In the genomic region with DNA sequence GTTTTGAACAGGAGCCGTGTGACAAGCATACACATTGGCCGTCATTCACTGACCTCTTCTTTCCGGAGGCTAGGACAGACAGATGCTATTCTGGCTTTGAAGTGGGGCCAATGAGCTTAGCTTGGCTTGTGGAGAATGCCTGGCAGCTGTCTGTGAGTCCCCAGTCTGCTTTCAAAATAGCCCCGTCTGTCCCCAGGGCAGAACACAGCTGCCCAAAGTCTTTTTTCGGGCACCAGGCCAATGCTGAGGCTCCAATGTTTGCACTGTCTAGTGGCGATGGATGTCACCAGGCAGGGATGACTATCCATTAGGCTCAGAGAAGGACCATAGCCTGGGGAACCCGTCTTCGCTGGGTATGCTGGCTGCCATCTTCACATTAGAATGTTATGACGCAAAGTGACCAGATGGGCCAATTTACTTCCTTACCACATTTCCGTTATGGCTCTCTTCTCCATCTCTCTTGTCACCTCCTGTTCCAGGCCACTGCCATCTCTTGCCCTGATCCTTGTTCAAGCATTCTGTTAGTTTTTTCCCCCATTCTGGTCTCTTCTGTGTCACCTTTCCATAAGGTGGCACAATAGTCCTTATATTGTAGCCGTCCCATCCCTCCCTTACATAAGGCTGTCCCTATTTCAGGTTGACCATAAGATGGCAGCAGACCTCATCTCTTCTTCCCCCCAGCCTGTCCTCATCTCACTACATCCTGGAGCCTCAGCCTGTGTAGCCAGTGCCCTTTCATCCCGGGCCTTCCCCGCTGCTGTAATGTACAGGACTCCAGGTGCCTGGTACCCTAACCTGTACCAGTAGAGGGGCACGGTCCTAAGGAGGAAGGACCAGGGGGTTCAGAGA, we compare ENCODE assay signal across 8 mouse cellular contexts. TPM values are rescaled to one million over a fixed set of nuclear protein-coding genes. Genes with fewer than 3 reads are reported as not detected.
DNase-seq lines count a peak whose midpoint lies in the region; ATAC-seq and TF ChIP-seq lines count a peak whose summit lies in the region.

No protein-coding gene starts in this region.

- peak; percentile 65 for TF ChIP-seq CTCF in cortical plate, adult 2 months (IDR thresholded peaks at IDR 0.05; ENCODE audit: extremely low read depth, insufficient read depth, low read length)

- no peak overlapping the region for H3K9ac ChIP-seq in heart, embryonic 11.5 days (ENCODE audit: low read depth, low read length)
- no peak overlapping the region for H3K9ac ChIP-seq in heart, embryonic 12.5 days
- no peak overlapping the region for H3K9ac ChIP-seq in lung, embryonic 15.5 days

- WGBS in heart, embryonic 11.5 days (ENCODE audit: insufficient replicate concordance) = 66% methylated on average over 14 of the region's 14 CpGs
- WGBS in heart, embryonic 12.5 days = 66% methylated on average over 14 of the region's 14 CpGs
- WGBS in lung, embryonic 15.5 days = 48% methylated on average over 14 of the region's 14 CpGs

- no peak overlapping the region for H3K4me3 ChIP-seq in heart, embryonic 11.5 days (ENCODE audit: low read depth, low read length)
- no peak overlapping the region for H3K4me3 ChIP-seq in cortical plate, adult 2 months (ENCODE audit: insufficient read depth, low read length)
- no peak overlapping the region for H3K4me3 ChIP-seq in heart, embryonic 12.5 days
- H3K4me3 ChIP-seq in lung, embryonic 15.5 days = no peak overlapping the region

- H3K4me2 ChIP-seq in heart, embryonic 11.5 days = no peak overlapping the region
- no peak overlapping the region for H3K4me2 ChIP-seq in heart, embryonic 12.5 days
- H3K4me2 ChIP-seq in lung, embryonic 15.5 days = no peak overlapping the region

- H3K36me3 ChIP-seq in heart, embryonic 11.5 days (ENCODE audit: control insufficient read depth, insufficient read depth, low read length) = peaks cover 5% of the 10 kb centered on the region
- peaks cover 48% of the 10 kb centered on the region for H3K36me3 ChIP-seq in heart, embryonic 12.5 days
- H3K36me3 ChIP-seq in lung, embryonic 15.5 days = 0 out of 2 replicates have a peak, but pooled peaks cover 3% of the 10 kb centered on the region

- no peak for TF ChIP-seq POLR2A in cortical plate, adult 2 months (IDR thresholded peaks at IDR 0.05; ENCODE audit: extremely low read depth, insufficient read depth, low read length)

- H3K4me1 ChIP-seq in heart, embryonic 11.5 days (ENCODE audit: control insufficient read depth, insufficient read depth, low read length) = peaks cover 11% of the 10 kb centered on the region
- H3K4me1 ChIP-seq in cortical plate, adult 2 months (ENCODE audit: control insufficient read depth, insufficient read depth, low read length) = no peaks in the 10 kb centered on the region; the same call in 1 of the 2 replicates
- H3K4me1 ChIP-seq in heart, embryonic 12.5 days (replicated peaks) = peaks cover 29% of the 10 kb centered on the region
- H3K4me1 ChIP-seq in lung, embryonic 15.5 days = peaks cover 20% of the 10 kb centered on the region

- H3K27me3 ChIP-seq in heart, embryonic 11.5 days (ENCODE audit: control insufficient read depth, insufficient read depth, low read length) = no peaks in the 10 kb centered on the region
- H3K27me3 ChIP-seq in heart, embryonic 12.5 days (replicated peaks) = no peaks in the 10 kb centered on the region
- H3K27me3 ChIP-seq in lung, embryonic 15.5 days = no peaks in the 10 kb centered on the region

- H3K9me3 ChIP-seq in heart, embryonic 11.5 days (replicated peaks; ENCODE audit: control insufficient read depth, low read length) = no peaks in the 10 kb centered on the region
- no peaks in the 10 kb centered on the region for H3K9me3 ChIP-seq in heart, embryonic 12.5 days (replicated peaks)
- H3K9me3 ChIP-seq in lung, embryonic 15.5 days = no peaks in the 10 kb centered on the region

- H3K27ac ChIP-seq in heart, embryonic 11.5 days (ENCODE audit: low read depth, low read length) = no peak overlapping the region
- H3K27ac ChIP-seq in cortical plate, adult 2 months (ENCODE audit: insufficient read depth, low read length) = no peak overlapping the region
- peak overlapping the region; percentile 10; the same call in 1 of the 2 replicates for H3K27ac ChIP-seq in heart, embryonic 12.5 days (ENCODE audit: poor library complexity, severe bottlenecking)
- H3K27ac ChIP-seq in lung, embryonic 15.5 days = no peak overlapping the region

- ATAC-seq in heart, embryonic 11.5 days (replicated peaks; ENCODE audit: insufficient number of reproducible peaks, low FRiP score, low TSS enrichment) = no peak
- ATAC-seq in heart, embryonic 12.5 days (ENCODE audit: insufficient number of reproducible peaks, low FRiP score) = no peak
- ATAC-seq in lung, embryonic 15.5 days (ENCODE audit: borderline replicate concordance, extremely low read depth, low FRiP score, low TSS enrichment) = peak; percentile 86; the same call in 1 of the 2 replicates

- DNase-seq in heart, adult 18-20 months = peak; percentile 88 to 92
- DNase-seq in kidney, postnatal 14 days = peak; percentile 72
- peak; percentile 57 for DNase-seq in right cerebral cortex, postnatal 14 days
- DNase-seq in urinary bladder, postnatal 4 days (ENCODE audit: low spot score in 2 of 2) = no peak

RNA-seq across cellular contexts. Expression of a gene that starts 22.7 kb away (rescaled TPM):
- 10 to 100 TPM; 55.4 to 77.7 TPM for total RNA-seq in heart, adult 18-20 months (2021)
- polyA plus RNA-seq in heart, embryonic 11.5 days (2014; fragmentation: Nextera tagmentation; extraction: Ambion mirVana) = 51.6 and 61.3 TPM in 2 replicates
- 16.2 and 17.2 TPM in 2 replicates for polyA plus RNA-seq in cortical plate, adult 2 months (2012; rRNA removed)
- 56.5 and 62.1 TPM in 2 replicates for polyA plus RNA-seq in heart, embryonic 12.5 days (2016; fragmentation: Nextera tagmentation; extraction: Ambion mirVana)
- 37.7 and 38.4 TPM in 2 replicates for polyA plus RNA-seq in lung, embryonic 15.5 days (2015; fragmentation: Nextera tagmentation; extraction: Ambion mirVana)

RNA-seq across cellular contexts. Expression of a gene that starts 53.8 kb away (rescaled TPM):
- 10 to 100 TPM; 30.2 to 31.9 TPM for total RNA-seq in heart, adult 18-20 months (2021)
- 8.6 and 12.0 TPM in 2 replicates for polyA plus RNA-seq in heart, embryonic 11.5 days (2014; fragmentation: Nextera tagmentation; extraction: Ambion mirVana)
- 21.2 and 22.1 TPM in 2 replicates for polyA plus RNA-seq in cortical plate, adult 2 months (2012; rRNA removed)
- 7.1 and 7.3 TPM in 2 replicates for polyA plus RNA-seq in heart, embryonic 12.5 days (2016; fragmentation: Nextera tagmentation; extraction: Ambion mirVana)
- polyA plus RNA-seq in lung, embryonic 15.5 days (2015; fragmentation: Nextera tagmentation; extraction: Ambion mirVana) = 13.0 and 16.4 TPM in 2 replicates

Comparison
In these comparisons a context has a peak if more than half of its experiments do, and no peak if none do; other contexts are left out.
1. DNase-seq: peak in heart, adult 18-20 months (2 of 2), kidney, postnatal 14 days (single experiment) and right cerebral cortex, postnatal 14 days (single experiment); none in urinary bladder, postnatal 4 days (0 of 2).